Mouse (Mus musculus) neural tube, embryonic 12.5 days (tissue): Measurements from ENCODE around the gene 2010111I01Rik. TPM values are rescaled to one million over a fixed set of nuclear protein-coding genes. Genes with fewer than 3 reads are reported as not detected.

Experiments used
- ATAC-seq: fragments of 200-750 bp; cut with Nextera tagmentation; 2 replicates; pipeline ENCODE4 v1.8.0; 2017; ENCODE audit warnings: low read depth, mild to moderate bottlenecking, moderate TSS enrichment, moderate library complexity; ENCODE audit not compliant: low FRiP score
- H3K27ac ChIP-seq: fragments of 300-500 bp; sonication (generic); 2 replicates; pipeline ENCODE4 v1.5.1; 2016
- H3K27me3 ChIP-seq: fragments of 300-500 bp; sonication (generic); replicated peaks from 2 replicates; pipeline ENCODE4 v1.6.1; 2016; ENCODE audit warnings: mild to moderate bottlenecking
- H3K36me3 ChIP-seq: fragments of 300-500 bp; sonication (generic); 2 replicates; pipeline ENCODE4 v1.6.1; 2016; ENCODE audit warnings: mild to moderate bottlenecking
- H3K4me1 ChIP-seq: fragments of 300-500 bp; sonication (generic); 2 replicates; pipeline ENCODE4 v1.6.1; 2016
- H3K4me2 ChIP-seq: fragments of 300-500 bp; sonication (generic); replicated peaks from 2 replicates; pipeline ENCODE4 v1.6.1; 2016; ENCODE audit warnings: mild to moderate bottlenecking
- H3K4me3 ChIP-seq: fragments of 300-500 bp; sonication (generic); 2 replicates; pipeline ENCODE4 v1.5.1; 2016
- H3K9ac ChIP-seq: fragments of 300-500 bp; sonication (generic); 2 replicates; pipeline ENCODE4 v1.6.1; 2016; ENCODE audit warnings: mild to moderate bottlenecking
- H3K9me3 ChIP-seq: fragments of 300-500 bp; sonication (generic); 2 replicates; pipeline ENCODE4 v1.6.1; 2016; ENCODE audit warnings: mild to moderate bottlenecking
- WGBS: fragments of 180-500 bp; shearing (Covaris S2); methylation state at CpG from one replicate; pipeline ENCODE4 v1.1.7; 2016; 5-methylcytosine and 5-hydroxymethylcytosine counted together
- polyA plus RNA-seq: library from polyadenylated mRNA; unstranded; fragments of >200 nt; fragmentation: Nextera tagmentation; extraction: Ambion mirVana; gene quantifications from 2 replicates; pipeline ENCODE4 v1.2.1, GENCODE M21; 2016

Gene 2010111I01Rik
- polyA plus RNA-seq, 1 experiment from 2014 or later: 89.8 TPM

DNA sequence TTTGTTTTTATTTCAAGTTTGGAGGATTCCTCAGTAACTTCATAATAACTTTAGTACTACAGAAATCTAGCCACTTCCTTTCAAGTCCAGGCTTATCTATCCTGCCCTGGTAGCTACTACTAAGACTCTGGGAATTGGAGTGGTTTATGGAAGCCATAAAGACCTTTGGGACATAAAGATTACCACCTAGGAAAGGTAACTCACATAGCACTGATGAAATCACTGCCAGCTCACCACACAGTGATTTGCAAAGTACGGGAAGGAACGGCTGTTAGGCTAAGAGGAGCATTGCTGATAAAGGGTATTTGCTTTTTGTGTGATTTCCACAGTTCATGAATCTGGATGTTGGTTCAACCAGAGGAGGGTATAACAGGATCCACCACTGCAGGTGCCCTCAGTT is 128.2 kb downstream of the 2010111I01Rik start:
- Histone ChIP-seq H3K9ac (no peak overlapping the region), H3K4me3 (no peak overlapping the region), H3K27me3 (no peaks in the 10 kb centered on the region), H3K36me3 (no peaks in the 10 kb centered on the region), H3K27ac (no peak overlapping the region), H3K4me2 (no peak overlapping the region), H3K4me1 (peaks cover 9% of the 10 kb centered on the region), H3K9me3 (no peaks in the 10 kb centered on the region)
- ATAC-seq: no peak
- 83% methylated on average over 2 of the region's 2 CpGs for WGBS

DNA sequence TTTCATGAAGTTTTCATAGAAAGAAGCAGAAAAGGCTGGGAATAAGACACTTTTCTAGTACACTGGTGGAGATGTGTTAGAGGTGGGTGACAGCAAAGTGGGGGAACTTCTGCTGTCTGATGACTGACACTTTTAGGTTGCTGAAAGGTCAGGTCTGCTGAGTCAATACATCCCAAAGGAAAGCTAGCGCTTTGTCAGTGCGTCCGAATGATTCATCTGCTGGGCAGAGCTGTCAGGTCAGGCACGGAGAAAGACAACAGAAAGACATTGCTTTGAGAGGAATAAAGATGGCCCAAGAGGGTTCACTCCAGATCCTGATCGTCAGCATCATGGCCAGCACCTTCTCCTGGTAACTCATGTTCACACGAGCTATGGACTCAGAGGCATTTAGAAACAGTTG is 128.9 kb downstream of the 2010111I01Rik start:
- Histone ChIP-seq H3K36me3 (no peaks in the 10 kb centered on the region), H3K4me3 (no peak overlapping the region), H3K9me3 (no peaks in the 10 kb centered on the region), H3K9ac (no peak overlapping the region), H3K27ac (no peak overlapping the region), H3K27me3 (no peaks in the 10 kb centered on the region), H3K4me2 (no peak overlapping the region), H3K4me1 (peaks cover 9% of the 10 kb centered on the region)
- ATAC-seq: no peak
- WGBS: 58% methylated on average over 6 of the region's 6 CpGs

- no peak overlapping the region for H3K4me2 ChIP-seq
- no peak overlapping the region for H3K4me3 ChIP-seq
- no peaks in the 10 kb centered on the region for H3K9me3 ChIP-seq
- 8% methylated on average over 8 of the region's 8 CpGs for WGBS
- no peak; the same call in 1 of the 2 replicates for ATAC-seq
- H3K36me3 ChIP-seq: no peaks in the 10 kb centered on the region
- peaks cover 9% of the 10 kb centered on the region for H3K4me1 ChIP-seq
- no peak overlapping the region for H3K9ac ChIP-seq
- H3K27ac ChIP-seq: no peak overlapping the region
- no peaks in the 10 kb centered on the region for H3K27me3 ChIP-seq
These were observed 129.8 kb downstream of the 2010111I01Rik start for GRCm38 (mm10) chr13:63094317-63095131.

DNA sequence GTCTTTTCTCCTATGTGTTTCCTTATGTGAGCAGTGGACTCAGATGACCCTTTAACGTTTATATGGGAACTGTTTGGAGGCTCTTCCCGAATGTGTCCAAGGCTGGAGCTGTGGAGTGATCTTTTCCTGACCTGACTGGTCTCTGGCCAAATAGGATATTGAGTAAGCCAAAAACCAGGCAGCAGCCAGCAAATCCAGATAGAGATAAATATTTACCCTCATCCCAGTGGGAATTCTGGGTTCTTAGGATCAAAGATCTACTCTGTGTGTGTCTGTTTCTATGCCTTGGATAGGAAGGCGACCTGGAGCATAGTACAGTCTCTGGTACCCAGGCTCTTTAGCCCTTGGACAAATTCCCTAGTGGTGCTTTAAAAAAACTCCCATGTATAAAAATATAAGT is 132.1 kb downstream of the 2010111I01Rik start:
- Histone ChIP-seq H3K36me3 (no peaks in the 10 kb centered on the region), H3K4me3 (no peak overlapping the region), H3K4me2 (no peak overlapping the region), H3K9ac (no peak overlapping the region), H3K9me3 (no peaks in the 10 kb centered on the region), H3K4me1 (peaks cover 9% of the 10 kb centered on the region), H3K27me3 (no peaks in the 10 kb centered on the region), H3K27ac (no peak overlapping the region)
- 64% methylated on average over 3 of the region's 3 CpGs for WGBS
- ATAC-seq: no peak

GRCm38 (mm10) chr13:63097440-63097930 is 132.8 kb downstream of the 2010111I01Rik start:
- Histone ChIP-seq H3K27me3 (no peaks in the 10 kb centered on the region), H3K4me3 (no peak overlapping the region), H3K27ac (no peak overlapping the region), H3K4me1 (peaks cover 9% of the 10 kb centered on the region), H3K9me3 (no peaks in the 10 kb centered on the region), H3K4me2 (no peak overlapping the region), H3K9ac (no peak overlapping the region), H3K36me3 (no peaks in the 10 kb centered on the region)
- WGBS: 93% methylated on average over 8 of the region's 8 CpGs
- ATAC-seq: no peak

DNA sequence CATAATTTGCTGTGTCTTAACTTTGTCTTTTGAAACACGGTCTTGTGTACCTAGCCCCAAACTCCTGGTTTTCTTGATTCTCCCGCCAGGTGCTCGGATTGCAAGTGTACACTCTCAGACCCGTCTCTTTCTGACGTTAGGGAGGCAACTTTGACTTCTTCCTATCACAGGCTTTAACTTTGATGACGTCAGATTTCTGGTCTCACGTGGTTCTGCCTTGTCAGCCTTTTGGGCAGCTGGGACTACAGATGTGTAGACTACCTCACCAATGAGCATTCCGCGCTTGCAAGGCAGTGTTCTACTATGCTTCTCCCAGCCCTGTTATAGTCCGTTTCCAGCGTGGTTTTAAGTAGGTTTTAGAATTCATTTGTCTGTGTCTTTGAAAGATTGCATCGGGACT is 137.1 kb downstream of the 2010111I01Rik start:
- Histone ChIP-seq H3K36me3 (no peaks in the 10 kb centered on the region), H3K9me3 (no peaks in the 10 kb centered on the region), H3K27ac (no peak overlapping the region), H3K4me2 (no peak overlapping the region), H3K9ac (no peak overlapping the region), H3K4me3 (no peak overlapping the region), H3K27me3 (no peaks in the 10 kb centered on the region), H3K4me1 (peaks cover 5% of the 10 kb centered on the region; the same call in 1 of the 2 replicates)
- no peak for ATAC-seq
- WGBS: 83% methylated on average over 12 of the region's 12 CpGs

- Histone ChIP-seq H3K4me1 (peaks cover 5% of the 10 kb centered on the region; the same call in 1 of the 2 replicates), H3K9ac (no peak overlapping the region), H3K4me2 (no peak overlapping the region), H3K27ac (no peak overlapping the region), H3K9me3 (no peaks in the 10 kb centered on the region), H3K27me3 (no peaks in the 10 kb centered on the region), H3K36me3 (no peaks in the 10 kb centered on the region), H3K4me3 (no peak overlapping the region)
- ATAC-seq: no peak
- WGBS: 47% methylated on average over 8 of the region's 8 CpGs
These were observed 138.3 kb downstream of the 2010111I01Rik start for GRCm38 (mm10) chr13:63102848-63103585.

DNA sequence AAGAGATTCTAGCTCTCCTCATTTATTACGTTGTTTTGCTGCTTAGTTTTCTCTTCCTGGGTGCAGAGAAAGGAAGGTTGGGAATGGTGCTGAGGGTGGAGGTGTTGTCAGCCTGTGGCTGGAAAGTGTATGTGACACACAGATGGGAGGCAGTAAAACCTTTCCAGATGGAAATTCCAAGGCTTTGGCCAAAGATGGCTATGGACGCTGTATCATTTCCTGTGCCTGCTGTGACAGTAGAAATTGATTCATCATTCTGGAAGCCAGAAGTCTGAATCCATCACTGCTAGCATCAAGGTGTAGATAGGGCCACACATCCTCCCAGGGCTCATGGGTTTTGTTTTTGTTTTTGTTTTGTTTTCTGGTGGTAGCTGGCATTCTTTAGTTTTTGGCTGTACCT is 141.9 kb downstream of the 2010111I01Rik start:
- WGBS: 74% methylated on average over 2 of the region's 2 CpGs

DNA sequence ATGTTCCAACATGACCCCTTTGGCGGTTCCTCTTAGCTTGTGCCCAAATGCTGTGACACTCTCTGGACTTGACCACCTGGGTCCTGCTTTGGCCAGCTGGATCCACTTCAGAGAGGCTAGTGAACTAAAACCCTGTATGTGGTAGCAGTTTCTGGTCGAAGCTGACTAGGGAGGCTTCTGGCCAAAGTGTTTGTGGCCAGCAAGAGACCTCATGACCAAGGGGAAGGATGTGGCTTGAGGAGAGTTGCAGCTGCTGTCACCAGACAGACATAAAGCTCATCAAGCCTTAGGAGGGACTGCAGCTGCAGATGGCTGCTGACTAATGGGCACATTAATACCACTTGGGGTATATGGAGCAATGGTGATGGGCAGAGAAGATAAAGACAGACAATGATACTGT is 143.9 kb downstream of the 2010111I01Rik start:
- 68% methylated on average over 2 of the region's 2 CpGs for WGBS
- Histone ChIP-seq H3K9ac (no peak overlapping the region), H3K4me1 (0 out of 2 replicates have a peak, but pooled peaks cover 8% of the 10 kb centered on the region), H3K36me3 (no peaks in the 10 kb centered on the region), H3K9me3 (no peaks in the 10 kb centered on the region), H3K27me3 (no peaks in the 10 kb centered on the region), H3K4me2 (no peak overlapping the region), H3K27ac (no peak overlapping the region), H3K4me3 (no peak overlapping the region)
- ATAC-seq: no peak

More for the DNA sequence above, 141.9 kb downstream of the 2010111I01Rik start:
- H3K27ac ChIP-seq: no peak overlapping the region
- H3K36me3 ChIP-seq: no peaks in the 10 kb centered on the region
- H3K4me2 ChIP-seq: no peak overlapping the region
- peaks cover 5% of the 10 kb centered on the region; the same call in 1 of the 2 replicates for H3K4me1 ChIP-seq
- ATAC-seq: no peak
- no peaks in the 10 kb centered on the region for H3K9me3 ChIP-seq
- H3K9ac ChIP-seq: no peak overlapping the region
- no peaks in the 10 kb centered on the region for H3K27me3 ChIP-seq
- H3K4me3 ChIP-seq: no peak overlapping the region

GRCm38 (mm10) chr13:63111297-63112042 is 146.8 kb downstream of the 2010111I01Rik start:
- H3K4me1 ChIP-seq: peaks cover 12% of the 10 kb centered on the region; the same call in 1 of the 2 replicates
- ATAC-seq: no peak
- H3K9me3 ChIP-seq: no peaks in the 10 kb centered on the region
- H3K9ac ChIP-seq: no peak overlapping the region
- H3K4me3 ChIP-seq: no peak overlapping the region
- no peak overlapping the region for H3K4me2 ChIP-seq
- 82% methylated on average over 5 of the region's 5 CpGs for WGBS
- no peaks in the 10 kb centered on the region for H3K36me3 ChIP-seq
- no peak overlapping the region for H3K27ac ChIP-seq
- no peaks in the 10 kb centered on the region for H3K27me3 ChIP-seq

GRCm38 (mm10) chr13:63112043-63112597 is 147.4 kb downstream of the 2010111I01Rik start:
- Histone ChIP-seq H3K4me3 (no peak overlapping the region), H3K27me3 (no peaks in the 10 kb centered on the region), H3K9ac (no peak overlapping the region), H3K9me3 (no peaks in the 10 kb centered on the region), H3K4me2 (no peak overlapping the region), H3K36me3 (no peaks in the 10 kb centered on the region), H3K27ac (no peak overlapping the region), H3K4me1 (peaks cover 12% of the 10 kb centered on the region; the same call in 1 of the 2 replicates)
- WGBS: 80% methylated on average over 4 of the region's 4 CpGs
- no peak for ATAC-seq
